Mouse (Mus musculus): Measurements from ENCODE around the gene Mrtfb. TPM values are rescaled to one million over a fixed set of nuclear protein-coding genes. Genes with fewer than 3 reads are reported as not detected.
A peak's percentile ranks its signal among the peaks of the same experiment; 100 is the strongest.

The Mrtfb gene
- polyA plus RNA-seq, 1 experiment: 17.2 TPM

GRCm38 (mm10) chr16:13360208-13360607 is 103.9 kb downstream of the Mrtfb start:
- H3K4me3 ChIP-seq (ENCODE audit: insufficient read depth, low read length): no peak overlapping the region
- peaks cover 16% of the 10 kb centered on the region for H3K4me1 ChIP-seq (ENCODE audit: control insufficient read depth, insufficient read depth, low read length)
- no peak for TF ChIP-seq POLR2A (IDR thresholded peaks at IDR 0.05; ENCODE audit: borderline replicate concordance, low read depth, low read length)
- no peak for TF ChIP-seq CTCF (IDR thresholded peaks at IDR 0.05; ENCODE audit: low read depth, low read length)
- no peak overlapping the region for H3K27ac ChIP-seq (ENCODE audit: insufficient read depth, low read depth, low read length)

GRCm38 (mm10) chr16:13360835-13361234 is 104.6 kb downstream of the Mrtfb start:
- TF ChIP-seq CTCF (IDR thresholded peaks at IDR 0.05; ENCODE audit: low read depth, low read length): no peak
- TF ChIP-seq POLR2A (IDR thresholded peaks at IDR 0.05; ENCODE audit: borderline replicate concordance, low read depth, low read length): no peak

DNA sequence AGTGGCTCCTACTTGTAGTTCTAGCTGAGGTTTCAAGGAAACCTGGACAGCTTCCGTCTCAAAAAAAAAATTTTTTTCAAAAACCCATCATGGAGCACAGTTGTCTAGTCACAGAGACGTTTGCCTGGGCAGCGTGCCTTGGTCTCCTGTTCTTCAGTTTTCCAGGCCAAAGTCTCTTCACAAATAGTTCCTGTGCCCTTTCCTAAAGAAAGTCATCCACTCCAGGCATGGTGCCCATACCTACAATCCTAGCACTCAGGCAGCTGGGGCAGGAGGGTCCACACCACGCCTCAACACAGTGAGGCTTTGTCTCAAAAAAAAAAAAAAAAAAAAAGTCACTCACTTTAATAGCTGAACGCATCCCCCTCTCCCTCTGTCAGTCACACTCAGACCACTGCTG is 106.9 kb downstream of the Mrtfb start:
- TF ChIP-seq POLR2A (IDR thresholded peaks at IDR 0.05; ENCODE audit: borderline replicate concordance, low read depth, low read length): no peak
- TF ChIP-seq CTCF (IDR thresholded peaks at IDR 0.05; ENCODE audit: low read depth, low read length): no peak
- H3K27ac ChIP-seq (ENCODE audit: insufficient read depth, low read depth, low read length): no peak overlapping the region
- H3K4me1 ChIP-seq (ENCODE audit: control insufficient read depth, insufficient read depth, low read length): peaks cover 28% of the 10 kb centered on the region
- no peak overlapping the region for H3K4me3 ChIP-seq (ENCODE audit: insufficient read depth, low read length)

More at GRCm38 (mm10) chr16:13360835-13361234, 104.6 kb downstream of the Mrtfb start:
- H3K4me1 ChIP-seq (ENCODE audit: control insufficient read depth, insufficient read depth, low read length): peaks cover 16% of the 10 kb centered on the region
- H3K4me3 ChIP-seq (ENCODE audit: insufficient read depth, low read length): no peak overlapping the region
- no peak overlapping the region for H3K27ac ChIP-seq (ENCODE audit: insufficient read depth, low read depth, low read length)

DNA sequence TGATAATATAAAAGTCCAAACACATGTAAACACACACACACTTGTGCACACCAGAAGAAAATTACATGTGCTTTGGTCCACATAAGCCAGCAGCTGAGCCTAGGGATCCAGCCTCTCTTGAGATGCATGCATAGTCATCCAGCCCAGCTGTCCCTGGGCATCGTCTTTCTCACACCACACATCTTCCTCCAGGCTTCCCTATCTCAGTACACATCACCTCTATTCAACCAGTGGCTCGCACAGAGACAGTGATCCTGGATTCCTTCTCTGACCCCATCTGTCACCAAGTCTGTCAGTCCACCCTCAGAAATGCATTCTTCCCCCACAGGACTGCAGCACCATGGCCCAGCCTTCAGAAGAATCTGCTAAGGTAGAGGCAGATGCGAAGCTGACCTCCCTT is 107.9 kb downstream of the Mrtfb start:
- Histone ChIP-seq H3K4me3 (ENCODE audit: insufficient read depth, low read length) (no peak overlapping the region), H3K4me1 (ENCODE audit: control insufficient read depth, insufficient read depth, low read length) (peaks cover 24% of the 10 kb centered on the region), H3K27ac (ENCODE audit: insufficient read depth, low read depth, low read length) (no peak overlapping the region)
- no peak for TF ChIP-seq POLR2A (IDR thresholded peaks at IDR 0.05; ENCODE audit: borderline replicate concordance, low read depth, low read length)
- no peak for TF ChIP-seq CTCF (IDR thresholded peaks at IDR 0.05; ENCODE audit: low read depth, low read length)

GRCm38 (mm10) chr16:13366256-13366655 is 110.0 kb downstream of the Mrtfb start:
- H3K27ac ChIP-seq (ENCODE audit: insufficient read depth, low read depth, low read length): no peak overlapping the region
- TF ChIP-seq CTCF (IDR thresholded peaks at IDR 0.05; ENCODE audit: low read depth, low read length) (no peak), POLR2A (IDR thresholded peaks at IDR 0.05; ENCODE audit: borderline replicate concordance, low read depth, low read length) (no peak)

DNA sequence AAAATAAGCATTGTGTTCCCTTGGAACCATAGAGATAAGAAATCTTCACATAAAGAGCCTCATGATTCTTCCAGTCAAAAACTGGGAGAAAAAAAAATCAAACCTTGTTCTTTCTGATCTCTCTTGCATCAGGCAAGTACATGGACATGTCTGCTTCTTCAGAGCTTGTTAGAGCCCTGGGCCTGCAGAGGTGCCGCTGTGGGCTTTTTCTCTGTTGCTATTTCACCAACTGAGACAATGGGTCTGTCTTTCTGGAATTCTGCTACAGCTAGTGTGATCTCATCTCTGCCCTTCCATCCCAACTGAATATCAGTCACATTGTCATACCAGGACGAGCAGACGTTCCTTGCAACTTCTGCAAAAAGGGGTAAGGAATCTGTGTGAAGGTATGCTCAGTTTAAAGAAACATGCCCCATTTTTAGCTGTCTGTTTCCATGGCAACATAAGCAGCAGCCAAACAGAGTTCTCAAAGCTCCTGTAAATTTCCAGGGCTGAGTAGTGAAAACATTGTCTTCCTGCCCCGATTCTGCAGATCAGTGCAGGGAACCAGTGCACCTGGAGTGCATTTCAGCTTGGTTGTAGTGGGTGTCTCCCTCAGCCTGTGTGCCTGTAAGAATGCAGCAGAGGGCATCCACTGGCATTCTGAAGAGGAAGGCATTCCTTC is 110.7 kb downstream of the Mrtfb start:
- Histone ChIP-seq H3K27ac (ENCODE audit: insufficient read depth, low read depth, low read length) (peak overlapping the region; percentile 38), H3K4me3 (ENCODE audit: insufficient read depth, low read length) (no peak overlapping the region), H3K4me1 (ENCODE audit: control insufficient read depth, insufficient read depth, low read length) (peaks cover 30% of the 10 kb centered on the region)
- no peak for TF ChIP-seq CTCF (IDR thresholded peaks at IDR 0.05; ENCODE audit: low read depth, low read length)
- no peak for TF ChIP-seq POLR2A (IDR thresholded peaks at IDR 0.05; ENCODE audit: borderline replicate concordance, low read depth, low read length)

More at GRCm38 (mm10) chr16:13366256-13366655, 110.0 kb downstream of the Mrtfb start:
- H3K4me1 ChIP-seq (ENCODE audit: control insufficient read depth, insufficient read depth, low read length): peaks cover 25% of the 10 kb centered on the region
- H3K4me3 ChIP-seq (ENCODE audit: insufficient read depth, low read length): no peak overlapping the region

- TF ChIP-seq CTCF (IDR thresholded peaks at IDR 0.05; ENCODE audit: low read depth, low read length): no peak
- TF ChIP-seq POLR2A (IDR thresholded peaks at IDR 0.05; ENCODE audit: borderline replicate concordance, low read depth, low read length): no peak
- no peak overlapping the region for H3K4me3 ChIP-seq (ENCODE audit: insufficient read depth, low read length)
- peaks cover 30% of the 10 kb centered on the region for H3K4me1 ChIP-seq (ENCODE audit: control insufficient read depth, insufficient read depth, low read length)
- H3K27ac ChIP-seq (ENCODE audit: insufficient read depth, low read depth, low read length): peak overlapping the region; percentile 38
Observed at GRCm38 (mm10) chr16:13367466-13367856, 111.2 kb downstream of the Mrtfb start.

GRCm38 (mm10) chr16:13368645-13369044 is 112.4 kb downstream of the Mrtfb start:
- H3K4me3 ChIP-seq (ENCODE audit: insufficient read depth, low read length): no peak overlapping the region
- TF ChIP-seq POLR2A (IDR thresholded peaks at IDR 0.05; ENCODE audit: borderline replicate concordance, low read depth, low read length): no peak

DNA sequence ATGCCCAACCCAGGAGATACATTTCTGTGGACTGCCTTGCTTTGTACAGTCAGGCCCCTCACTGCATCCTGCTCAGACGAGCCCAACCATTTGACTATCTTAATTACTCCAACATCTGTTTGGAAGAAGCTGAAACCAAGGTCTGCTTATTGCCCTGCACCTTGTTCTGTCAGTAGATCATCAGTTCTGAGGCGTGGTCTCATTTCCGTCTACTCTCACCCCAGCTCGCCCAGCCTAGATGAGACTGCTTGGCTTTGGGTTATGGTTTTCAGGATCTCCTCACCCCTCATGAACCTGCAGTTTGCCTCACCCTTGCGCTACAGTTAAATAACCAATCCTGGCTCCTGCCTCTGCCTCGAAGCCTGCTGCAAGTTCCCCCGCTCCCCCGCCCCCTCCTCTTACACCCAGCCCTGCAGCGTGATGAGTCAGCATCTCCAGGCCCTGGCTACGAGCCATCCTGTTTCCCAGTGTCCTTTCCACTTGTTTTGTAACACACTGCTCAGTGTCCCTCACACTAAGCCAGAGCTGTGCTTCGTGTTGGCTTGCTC is 115.5 kb downstream of the Mrtfb start:
- Histone ChIP-seq H3K4me3 (ENCODE audit: insufficient read depth, low read length) (no peak overlapping the region), H3K27ac (ENCODE audit: insufficient read depth, low read depth, low read length) (peak overlapping the region; percentile 34)
- no peak for TF ChIP-seq POLR2A (IDR thresholded peaks at IDR 0.05; ENCODE audit: borderline replicate concordance, low read depth, low read length)
- TF ChIP-seq CTCF (IDR thresholded peaks at IDR 0.05; ENCODE audit: low read depth, low read length): no peak

More at GRCm38 (mm10) chr16:13368645-13369044, 112.4 kb downstream of the Mrtfb start:
- no peak overlapping the region for H3K27ac ChIP-seq (ENCODE audit: insufficient read depth, low read depth, low read length)
- peaks cover 42% of the 10 kb centered on the region for H3K4me1 ChIP-seq (ENCODE audit: control insufficient read depth, insufficient read depth, low read length)

GRCm38 (mm10) chr16:13372899-13373533 is 116.7 kb downstream of the Mrtfb start:
- TF ChIP-seq CTCF (IDR thresholded peaks at IDR 0.05; ENCODE audit: low read depth, low read length): no peak
- no peak for TF ChIP-seq POLR2A (IDR thresholded peaks at IDR 0.05; ENCODE audit: borderline replicate concordance, low read depth, low read length)
- Histone ChIP-seq H3K27ac (ENCODE audit: insufficient read depth, low read depth, low read length) (peak overlapping the region; percentile 81), H3K4me1 (ENCODE audit: control insufficient read depth, insufficient read depth, low read length) (peaks cover 22% of the 10 kb centered on the region), H3K4me3 (ENCODE audit: insufficient read depth, low read length) (peak overlapping the region; percentile 32)

More for the DNA sequence above, 115.5 kb downstream of the Mrtfb start:
- H3K4me1 ChIP-seq (ENCODE audit: control insufficient read depth, insufficient read depth, low read length): peaks cover 32% of the 10 kb centered on the region

All from bone marrow macrophage, adult 2 months (primary cell).